Mouse (Mus musculus) intestine, postnatal 0 days (tissue): ENCODE measurements around the gene Uox. TPM values are rescaled to one million over a fixed set of nuclear protein-coding genes. Genes with fewer than 3 reads are reported as not detected.

Source experiments
- ATAC-seq: fragments of 200-750 bp; cut with Nextera tagmentation; 2 replicates; pipeline ENCODE4 v1.8.0; 2017; ENCODE audit warnings: mild to moderate bottlenecking, moderate TSS enrichment, moderate library complexity
- H3K27ac ChIP-seq: fragments of 300-500 bp; sonication (generic); 2 replicates; pipeline ENCODE4 v1.5.1; 2014; ENCODE audit warnings: mild to moderate bottlenecking, low read depth, low read length, moderate library complexity
- H3K27me3 ChIP-seq: fragments of 300-500 bp; sonication (generic); replicated peaks from 2 replicates; pipeline ENCODE4 v1.6.1; 2014; ENCODE audit warnings: low read length, mixed read lengths; ENCODE audit not compliant: control insufficient read depth, insufficient read depth
- H3K36me3 ChIP-seq: fragments of 300-500 bp; sonication (generic); 2 replicates; pipeline ENCODE4 v1.6.1; 2014; ENCODE audit warnings: mild to moderate bottlenecking, moderate library complexity; ENCODE audit not compliant: control insufficient read depth, insufficient read depth
- H3K4me1 ChIP-seq: fragments of 300-500 bp; sonication (generic); replicated peaks from 2 replicates; pipeline ENCODE4 v1.6.1; 2014; ENCODE audit warnings: antibody characterized with exemption, low read length, mixed read lengths; ENCODE audit not compliant: control insufficient read depth, insufficient read depth
- H3K4me2 ChIP-seq: fragments of 300-500 bp; sonication (generic); replicated peaks from 2 replicates; pipeline ENCODE4 v1.6.1; 2014; ENCODE audit warnings: low read depth, mild to moderate bottlenecking, moderate library complexity
- H3K4me3 ChIP-seq: fragments of 300-500 bp; sonication (generic); 2 replicates; pipeline ENCODE4 v1.5.1; 2014; ENCODE audit warnings: low read depth, low read length
- H3K9ac ChIP-seq: fragments of 300-500 bp; sonication (generic); 2 replicates; pipeline ENCODE4 v1.6.1; 2014; ENCODE audit warnings: mild to moderate bottlenecking, low read depth, low read length
- H3K9me3 ChIP-seq: fragments of 300-500 bp; sonication (generic); 2 replicates; pipeline ENCODE4 v1.6.1; 2016; ENCODE audit warnings: mixed run types; ENCODE audit not compliant: control insufficient read depth
- CTCF ChIP-seq: sonication (generic); IDR thresholded peaks from 2 replicates; pipeline ENCODE4 v1.5.1; 2016; ENCODE audit warnings: low read depth, mild to moderate bottlenecking, control low read depth, antibody characterized with exemption, moderate library complexity
- WGBS: fragments of 180-500 bp; shearing (Covaris S2); extraction: QIAGEN DNeasy Blood & Tissue Kit; methylation state at CpG from one replicate; pipeline ENCODE4 v1.1.7; 2014; 5-methylcytosine and 5-hydroxymethylcytosine counted together
- polyA plus RNA-seq: library from polyadenylated mRNA; unstranded; fragments of >200 nt; fragmentation: Nextera tagmentation; extraction: Ambion mirVana; gene quantifications from 2 replicates; pipeline ENCODE4 v1.2.1, GENCODE M21; 2015

Uox gene
- polyA plus RNA-seq, 1 experiment from 2014 or later = 0.10 TPM

DNA sequence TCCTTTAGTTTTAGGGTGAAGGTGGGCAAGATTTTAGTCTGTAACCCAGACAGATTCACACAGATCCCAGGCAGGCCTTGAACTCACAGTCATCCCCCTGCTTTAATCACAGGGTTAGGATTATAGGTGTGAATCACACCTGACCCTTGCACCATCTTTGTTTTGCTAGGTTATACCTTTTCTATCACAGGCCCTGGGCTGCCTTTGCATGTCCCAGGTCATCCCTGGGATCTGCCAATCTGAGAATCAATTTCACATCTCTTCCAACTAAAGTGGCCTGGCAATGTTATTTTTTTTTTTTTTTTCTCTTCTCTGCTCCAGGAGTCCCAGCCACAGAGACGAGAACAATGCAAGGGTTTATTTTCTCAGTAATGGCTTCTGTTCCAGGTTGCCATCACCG is 21.4 kb downstream of the Uox start:
- no peak for TF ChIP-seq CTCF
- ATAC-seq = no peak
- 67% methylated on average over 2 of the region's 2 CpGs for WGBS
- no peaks in the 10 kb centered on the region for H3K9me3 ChIP-seq
- H3K4me3 ChIP-seq = no peak overlapping the region
- H3K9ac ChIP-seq = no peak overlapping the region
- no peaks in the 10 kb centered on the region for H3K27me3 ChIP-seq
- H3K36me3 ChIP-seq = no peaks in the 10 kb centered on the region
- no peaks in the 10 kb centered on the region for H3K4me1 ChIP-seq
- no peak overlapping the region for H3K4me2 ChIP-seq
- H3K27ac ChIP-seq = no peak overlapping the region

DNA sequence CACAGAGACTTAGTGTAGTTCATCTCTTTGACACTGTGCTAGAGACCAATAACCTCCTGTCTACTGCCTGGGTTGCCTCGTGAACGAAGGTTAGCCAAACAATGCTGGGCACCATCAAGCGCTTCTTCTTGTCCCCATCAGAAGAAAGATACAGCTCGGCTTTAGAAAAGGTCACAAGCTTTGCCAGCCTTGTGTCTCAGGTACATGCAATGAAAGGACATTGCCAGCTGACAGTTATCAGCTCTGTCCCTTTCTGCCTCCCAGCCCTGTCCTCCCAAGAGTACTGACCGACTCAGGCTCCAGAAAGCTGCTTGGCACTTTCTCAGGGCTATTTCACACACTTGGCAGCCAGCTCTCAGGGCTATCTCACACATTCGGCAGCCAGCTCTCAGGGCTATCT is 25.2 kb downstream of the Uox start:
- no peak overlapping the region for H3K27ac ChIP-seq
- no peak overlapping the region for H3K4me3 ChIP-seq
- TF ChIP-seq CTCF = no peak
- no peak overlapping the region for H3K9ac ChIP-seq
- no peak for ATAC-seq
- no peaks in the 10 kb centered on the region for H3K9me3 ChIP-seq
- 81% methylated on average over 6 of the region's 6 CpGs for WGBS
- H3K27me3 ChIP-seq = no peaks in the 10 kb centered on the region
- no peaks in the 10 kb centered on the region for H3K36me3 ChIP-seq
- H3K4me2 ChIP-seq = no peak overlapping the region
- no peaks in the 10 kb centered on the region for H3K4me1 ChIP-seq

DNA sequence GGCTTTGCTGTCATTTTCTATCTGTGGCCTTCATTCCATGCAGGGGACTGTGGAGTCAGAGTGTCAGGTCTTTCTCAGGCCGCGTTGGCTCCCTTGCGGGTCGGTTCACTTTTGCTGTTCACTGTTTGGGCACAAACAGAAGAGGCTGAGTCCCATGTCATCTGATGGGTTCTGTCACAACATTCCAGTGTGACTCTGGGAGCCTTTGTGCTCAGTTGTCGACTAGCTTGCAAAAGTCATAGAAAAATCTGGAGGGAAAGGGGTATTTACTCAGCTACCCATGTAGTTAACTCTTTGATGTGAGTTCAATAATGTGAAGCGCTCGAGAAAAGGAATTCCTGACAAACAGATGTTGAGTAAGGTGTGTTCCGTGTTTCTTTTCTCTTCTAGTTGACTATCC is 26.2 kb downstream of the Uox start:
- WGBS = 82% methylated on average over 8 of the region's 8 CpGs
- TF ChIP-seq CTCF = no peak
- ATAC-seq = no peak

GRCm38 (mm10) chr3:146596864-146597263 is 26.6 kb downstream of the Uox start:
- H3K4me2 ChIP-seq = no peak overlapping the region
- no peak for TF ChIP-seq CTCF
- no peak overlapping the region for H3K4me3 ChIP-seq
- H3K27me3 ChIP-seq = no peaks in the 10 kb centered on the region
- 87% methylated on average over 7 of the region's 7 CpGs for WGBS
- no peaks in the 10 kb centered on the region for H3K9me3 ChIP-seq
- no peaks in the 10 kb centered on the region for H3K4me1 ChIP-seq
- no peak overlapping the region for H3K27ac ChIP-seq
- no peak overlapping the region for H3K9ac ChIP-seq
- no peak for ATAC-seq
- H3K36me3 ChIP-seq = no peaks in the 10 kb centered on the region

More for the DNA sequence above, 26.2 kb downstream of the Uox start:
- no peak overlapping the region for H3K4me3 ChIP-seq
- no peaks in the 10 kb centered on the region for H3K4me1 ChIP-seq
- no peak overlapping the region for H3K4me2 ChIP-seq
- no peaks in the 10 kb centered on the region for H3K9me3 ChIP-seq
- no peak overlapping the region for H3K27ac ChIP-seq
- no peaks in the 10 kb centered on the region for H3K36me3 ChIP-seq
- no peaks in the 10 kb centered on the region for H3K27me3 ChIP-seq
- H3K9ac ChIP-seq = no peak overlapping the region

- H3K27me3 ChIP-seq = no peaks in the 10 kb centered on the region
- no peak for TF ChIP-seq CTCF
- WGBS = 72% methylated on average over 6 of the region's 6 CpGs
These were observed 28.2 kb downstream of the Uox start for GRCm38 (mm10) chr3:146598411-146598810.

GRCm38 (mm10) chr3:146599198-146599900 is 29.1 kb downstream of the Uox start:
- Histone ChIP-seq H3K27ac (no peak overlapping the region), H3K4me2 (no peak overlapping the region), H3K27me3 (no peaks in the 10 kb centered on the region), H3K4me1 (no peaks in the 10 kb centered on the region), H3K9me3 (no peaks in the 10 kb centered on the region), H3K4me3 (no peak overlapping the region), H3K9ac (no peak overlapping the region), H3K36me3 (no peaks in the 10 kb centered on the region)
- ATAC-seq = no peak
- 80% methylated on average over 6 of the region's 6 CpGs for WGBS
- TF ChIP-seq CTCF = no peak

More at GRCm38 (mm10) chr3:146598411-146598810, 28.2 kb downstream of the Uox start:
- no peaks in the 10 kb centered on the region for H3K9me3 ChIP-seq
- ATAC-seq = no peak
- no peak overlapping the region for H3K27ac ChIP-seq
- no peaks in the 10 kb centered on the region for H3K4me1 ChIP-seq
- H3K36me3 ChIP-seq = no peaks in the 10 kb centered on the region
- no peak overlapping the region for H3K9ac ChIP-seq
- no peak overlapping the region for H3K4me3 ChIP-seq
- no peak overlapping the region for H3K4me2 ChIP-seq

DNA sequence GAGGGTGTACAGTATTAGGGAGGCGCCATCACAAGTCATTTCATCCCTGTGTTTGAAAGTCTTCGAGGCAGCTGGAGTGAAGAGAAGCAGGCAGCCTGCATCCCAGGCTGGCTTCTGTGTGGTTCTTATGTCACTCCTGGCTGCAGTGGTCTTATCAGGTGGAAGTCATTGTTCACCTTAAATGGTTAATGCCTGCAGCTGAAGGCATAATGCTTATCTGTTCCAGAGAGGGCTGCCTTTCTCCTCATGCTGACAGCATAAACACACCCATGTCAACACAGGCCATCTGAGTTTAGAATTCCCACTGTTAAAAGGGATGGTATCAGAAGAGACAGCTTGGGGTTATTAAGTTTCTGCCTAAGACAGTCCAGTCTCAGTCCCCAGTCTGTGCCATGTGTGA is 31.0 kb downstream of the Uox start:
- 71% methylated on average over 2 of the region's 2 CpGs for WGBS
- ATAC-seq = no peak
- Histone ChIP-seq H3K4me2 (no peak overlapping the region), H3K27me3 (no peaks in the 10 kb centered on the region), H3K9me3 (no peaks in the 10 kb centered on the region), H3K27ac (no peak overlapping the region), H3K4me1 (no peaks in the 10 kb centered on the region), H3K9ac (no peak overlapping the region), H3K4me3 (no peak overlapping the region), H3K36me3 (no peaks in the 10 kb centered on the region)
- TF ChIP-seq CTCF = no peak
